Mouse (Mus musculus): ENCODE measurements around the gene Prdm1. TPM values are rescaled to one million over a fixed set of nuclear protein-coding genes. Genes with fewer than 3 reads are reported as not detected.

The Prdm1 gene
- polyA plus RNA-seq, 1 experiment: 0.29 TPM

GRCm38 (mm10) chr10:44460095-44460810 lies 68.0 kb downstream of the Prdm1 start:
- Histone ChIP-seq H3K27me3 (ENCODE audit: control insufficient read depth, insufficient read depth, low read length) (peaks cover 8% of the 10 kb centered on the region; the same call in 1 of the 2 replicates), H3K4me3 (replicated peaks; ENCODE audit: insufficient read depth, low read depth, low read length) (no peak overlapping the region), H3K4me1 (ENCODE audit: control insufficient read depth, insufficient read depth, low read length) (no peaks in the 10 kb centered on the region), H3K27ac (ENCODE audit: insufficient read depth, low read length) (no peak overlapping the region)
- peak in 1 of 2 experiments; percentile 17 for DNase-seq
- WGBS: 21% methylated on average over 6 of the region's 6 CpGs
- TF ChIP-seq CTCF (IDR thresholded peaks at IDR 0.05; ENCODE audit: borderline replicate concordance, insufficient read depth, low read depth, low read length) (no peak), POLR2A (IDR thresholded peaks at IDR 0.05; ENCODE audit: borderline replicate concordance, insufficient read depth, low read length) (no peak)

- Histone ChIP-seq H3K27ac (ENCODE audit: insufficient read depth, low read length) (no peak overlapping the region), H3K4me1 (ENCODE audit: control insufficient read depth, insufficient read depth, low read length) (no peaks in the 10 kb centered on the region), H3K4me3 (replicated peaks; ENCODE audit: insufficient read depth, low read depth, low read length) (no peak overlapping the region), H3K27me3 (ENCODE audit: control insufficient read depth, insufficient read depth, low read length) (peaks cover 8% of the 10 kb centered on the region; the same call in 1 of the 2 replicates)
- 26% methylated on average over 11 of the region's 11 CpGs for WGBS
- DNase-seq: no peak
- TF ChIP-seq POLR2A (IDR thresholded peaks at IDR 0.05; ENCODE audit: borderline replicate concordance, insufficient read depth, low read length) (no peak), CTCF (IDR thresholded peaks at IDR 0.05; ENCODE audit: borderline replicate concordance, insufficient read depth, low read depth, low read length) (no peak)
Measured at GRCm38 (mm10) chr10:44459321-44460000, 68.8 kb downstream of the Prdm1 start.

- WGBS: 1% methylated on average over 54 of the region's 54 CpGs
- H3K27me3 ChIP-seq (ENCODE audit: control insufficient read depth, insufficient read depth, low read length): peaks cover 8% of the 10 kb centered on the region; the same call in 1 of the 2 replicates
- no peaks in the 10 kb centered on the region for H3K4me1 ChIP-seq (ENCODE audit: control insufficient read depth, insufficient read depth, low read length)
- H3K4me3 ChIP-seq (replicated peaks; ENCODE audit: insufficient read depth, low read depth, low read length): peak overlapping the region; percentile 60
- TF ChIP-seq POLR2A (IDR thresholded peaks at IDR 0.05; ENCODE audit: borderline replicate concordance, insufficient read depth, low read length): no peak
- TF ChIP-seq CTCF (IDR thresholded peaks at IDR 0.05; ENCODE audit: borderline replicate concordance, insufficient read depth, low read depth, low read length): no peak
- peak; percentile 51 to 53 for DNase-seq
- no peak overlapping the region for H3K27ac ChIP-seq (ENCODE audit: insufficient read depth, low read length)
Measured at GRCm38 (mm10) chr10:44458534-44459315, 69.6 kb downstream of the Prdm1 start.

- no peaks in the 10 kb centered on the region for H3K4me1 ChIP-seq (ENCODE audit: control insufficient read depth, insufficient read depth, low read length)
- TF ChIP-seq CTCF (IDR thresholded peaks at IDR 0.05; ENCODE audit: borderline replicate concordance, insufficient read depth, low read depth, low read length) (no peak), POLR2A (IDR thresholded peaks at IDR 0.05; ENCODE audit: borderline replicate concordance, insufficient read depth, low read length) (no peak)
- H3K27ac ChIP-seq (ENCODE audit: insufficient read depth, low read length): no peak overlapping the region
- peak overlapping the region; percentile 60 for H3K4me3 ChIP-seq (replicated peaks; ENCODE audit: insufficient read depth, low read depth, low read length)
- WGBS: 2% methylated on average over 25 of the region's 25 CpGs
- H3K27me3 ChIP-seq (ENCODE audit: control insufficient read depth, insufficient read depth, low read length): peaks cover 8% of the 10 kb centered on the region; the same call in 1 of the 2 replicates
- DNase-seq: no peak
Measured at GRCm38 (mm10) chr10:44457791-44458533, 70.3 kb downstream of the Prdm1 start.

GRCm38 (mm10) chr10:44456757-44457595 lies 71.3 kb downstream of the Prdm1 start:
- no peak for DNase-seq
- Histone ChIP-seq H3K4me3 (replicated peaks; ENCODE audit: insufficient read depth, low read depth, low read length) (no peak overlapping the region), H3K27ac (ENCODE audit: insufficient read depth, low read length) (no peak overlapping the region), H3K4me1 (ENCODE audit: control insufficient read depth, insufficient read depth, low read length) (no peaks in the 10 kb centered on the region), H3K27me3 (ENCODE audit: control insufficient read depth, insufficient read depth, low read length) (peaks cover 8% of the 10 kb centered on the region; the same call in 1 of the 2 replicates)
- TF ChIP-seq POLR2A (IDR thresholded peaks at IDR 0.05; ENCODE audit: borderline replicate concordance, insufficient read depth, low read length): no peak
- TF ChIP-seq CTCF (IDR thresholded peaks at IDR 0.05; ENCODE audit: borderline replicate concordance, insufficient read depth, low read depth, low read length): no peak
- 4% methylated on average over 31 of the region's 31 CpGs for WGBS

GRCm38 (mm10) chr10:44454753-44455152 lies 73.5 kb downstream of the Prdm1 start:
- no peaks in the 10 kb centered on the region for H3K4me1 ChIP-seq (ENCODE audit: control insufficient read depth, insufficient read depth, low read length)
- no peak for DNase-seq
- peaks cover 8% of the 10 kb centered on the region; the same call in 1 of the 2 replicates for H3K27me3 ChIP-seq (ENCODE audit: control insufficient read depth, insufficient read depth, low read length)
- 86% methylated on average over 4 of the region's 4 CpGs for WGBS
- H3K27ac ChIP-seq (ENCODE audit: insufficient read depth, low read length): no peak overlapping the region
- TF ChIP-seq CTCF (IDR thresholded peaks at IDR 0.05; ENCODE audit: borderline replicate concordance, insufficient read depth, low read depth, low read length) (no peak), POLR2A (IDR thresholded peaks at IDR 0.05; ENCODE audit: borderline replicate concordance, insufficient read depth, low read length) (no peak)
- no peak overlapping the region for H3K4me3 ChIP-seq (replicated peaks; ENCODE audit: insufficient read depth, low read depth, low read length)

Data from cerebellum, adult 2 months (tissue).